Mouse (Mus musculus) stomach, postnatal 0 days (tissue): ENCODE data around the gene Rab28.

ENCODE experiments used
- CTCF ChIP-seq: IDR thresholded peaks from 2 replicates; pipeline ENCODE4 v1.5.1; 2016; ENCODE audit warnings: antibody characterized with exemption, low read depth, mild to moderate bottlenecking, moderate library complexity
- EP300 ChIP-seq: optimal IDR thresholded peaks from 2 replicates; pipeline ENCODE3; 2016; ENCODE audit warnings: antibody characterized with exemption

GRCm38 (mm10) chr5:41752721-41753120 is 44.8 kb upstream of the Rab28 start:
- TF ChIP-seq CTCF = no peak
- TF ChIP-seq EP300 = no peak
